Mouse (Mus musculus): ENCODE results near the gene Gm42791.

- TF ChIP-seq CTCF (IDR thresholded peaks at IDR 0.05) (no peak), EP300 (IDR thresholded peaks at IDR 0.05) (no peak)
Measured at GRCm38 (mm10) chr5:148955575-148955974, 39.4 kb downstream of the Gm42791 start.

Measured in lung, postnatal 0 days (tissue).